Mouse (Mus musculus) embryo, embryonic 10.5 days (tissue): Measurements from ENCODE around the gene Hps1.

Source experiments
- DNase-seq: peaks from one replicate; pipeline ENCODE4 v3.0.0-alpha.2; 2015; ENCODE audit warnings: low spot score

The Hps1 gene

DNA sequence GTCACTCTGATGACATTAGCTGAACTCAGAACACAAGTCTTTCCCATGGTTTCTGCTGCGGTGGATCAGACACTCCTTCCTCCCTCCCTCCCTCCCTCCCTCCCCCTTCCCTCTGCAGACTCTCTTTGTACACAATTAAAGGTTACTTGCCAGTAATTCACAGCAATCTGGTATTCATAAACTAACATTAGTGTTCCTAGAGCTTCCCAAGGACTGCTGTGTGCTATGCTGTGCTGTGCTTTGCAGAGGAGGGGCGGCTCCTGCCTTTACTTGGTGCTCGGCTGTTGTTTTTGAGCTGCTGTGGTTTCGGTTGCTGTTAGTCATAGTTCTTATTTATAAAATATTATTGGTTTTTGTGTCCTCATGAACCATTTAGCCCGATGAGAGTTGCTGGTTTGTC, 62.1 kb downstream of the Hps1 start:
- no peak for DNase-seq

- no peak for DNase-seq
Observed at GRCm38 (mm10) chr19:42716507-42716906, 63.3 kb downstream of the Hps1 start.

DNA sequence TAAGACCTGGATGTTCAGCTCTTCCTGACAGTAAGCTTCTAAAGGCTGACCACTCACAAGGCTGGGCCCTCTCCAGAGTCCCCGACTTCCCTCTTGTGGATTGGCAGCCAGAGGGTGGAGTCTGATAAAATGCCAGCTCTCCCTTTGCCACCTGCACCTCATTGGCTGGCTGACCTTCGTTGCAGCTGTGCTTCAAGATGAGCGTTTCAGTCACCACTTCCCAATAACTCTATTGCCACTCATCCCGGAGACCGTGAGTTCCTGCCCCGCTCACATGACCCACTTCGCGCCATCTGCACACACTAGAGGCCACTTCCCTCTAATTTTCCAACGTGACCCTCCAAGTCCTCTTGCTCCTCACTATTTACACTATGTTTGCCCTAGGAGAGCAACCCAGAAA, 66.0 kb downstream of the Hps1 start:
- DNase-seq, result no peak
